Mouse (Mus musculus): ENCODE measurements at regions not wholly inside any gene's neighbourhood (a gene's known extent, or its start where the extent isn't known, plus 50 kb on each side); places are given as distances from the start of the nearest gene placed in this dataset.

- Histone ChIP-seq H3K27ac (ENCODE audit: low read depth, low read length) (no peak overlapping the region), H3K36me3 (ENCODE audit: control insufficient read depth, insufficient read depth, low read length) (no peaks in the 10 kb centered on the region), H3K4me1 (replicated peaks; ENCODE audit: control insufficient read depth, insufficient read depth, low read length) (no peaks in the 10 kb centered on the region), H3K4me3 (ENCODE audit: low read depth, low read length) (no peak overlapping the region), H3K27me3 (replicated peaks; ENCODE audit: control insufficient read depth, insufficient read depth, low read length) (no peaks in the 10 kb centered on the region), H3K4me2 (no peak overlapping the region), H3K9me3 (ENCODE audit: control insufficient read depth, low read length) (no peaks in the 10 kb centered on the region), H3K9ac (ENCODE audit: low read depth, low read length) (no peak overlapping the region)
- no peak for DNase-seq (ENCODE audit: low spot score)
- ATAC-seq (replicated peaks; ENCODE audit: low FRiP score) = no peak
- 78% methylated on average over 3 of the region's 3 CpGs for WGBS
Measured at GRCm38 (mm10) chr5:106199061-106199460, 258.9 kb downstream of the Barhl2 start.

- Histone ChIP-seq H3K27me3 (replicated peaks; ENCODE audit: control insufficient read depth, insufficient read depth, low read length) (no peaks in the 10 kb centered on the region), H3K4me1 (replicated peaks; ENCODE audit: control insufficient read depth, insufficient read depth, low read length) (no peaks in the 10 kb centered on the region), H3K9ac (ENCODE audit: low read depth, low read length) (no peak overlapping the region), H3K27ac (ENCODE audit: low read depth, low read length) (no peak overlapping the region), H3K4me3 (ENCODE audit: low read depth, low read length) (no peak overlapping the region), H3K9me3 (ENCODE audit: control insufficient read depth, low read length) (no peaks in the 10 kb centered on the region), H3K4me2 (no peak overlapping the region), H3K36me3 (ENCODE audit: control insufficient read depth, insufficient read depth, low read length) (no peaks in the 10 kb centered on the region)
- DNase-seq (ENCODE audit: low spot score) = no peak
- ATAC-seq (replicated peaks; ENCODE audit: low FRiP score) = no peak
- 66% methylated on average over 11 of the region's 11 CpGs for WGBS
Measured at GRCm38 (mm10) chr5:106191141-106191540, 266.8 kb downstream of the Barhl2 start.

DNA sequence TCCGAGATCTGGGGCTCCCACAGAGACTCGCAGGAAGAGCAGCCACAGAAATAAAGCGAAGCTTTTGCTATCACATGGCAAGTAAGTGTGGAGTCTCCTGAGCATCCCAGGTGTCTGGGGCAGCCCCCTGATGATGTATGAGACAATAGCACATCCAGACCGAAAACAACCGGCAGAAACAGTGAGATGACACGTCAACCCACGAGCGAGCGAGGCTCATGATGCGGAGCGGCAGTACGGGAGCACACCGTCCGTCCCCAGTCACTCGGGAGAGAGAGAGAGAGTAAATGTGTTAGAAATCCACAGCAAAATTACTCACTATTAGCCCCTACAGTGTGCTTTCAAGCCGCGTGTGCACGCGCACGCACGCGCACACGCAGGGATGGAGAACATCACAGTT lies 276.2 kb downstream of the Barhl2 start:
- Histone ChIP-seq H3K4me2 (no peak overlapping the region), H3K9ac (ENCODE audit: low read depth, low read length) (no peak overlapping the region), H3K9me3 (ENCODE audit: control insufficient read depth, low read length) (no peaks in the 10 kb centered on the region), H3K36me3 (ENCODE audit: control insufficient read depth, insufficient read depth, low read length) (no peaks in the 10 kb centered on the region), H3K4me3 (ENCODE audit: low read depth, low read length) (no peak overlapping the region), H3K27ac (ENCODE audit: low read depth, low read length) (no peak overlapping the region), H3K4me1 (replicated peaks; ENCODE audit: control insufficient read depth, insufficient read depth, low read length) (no peaks in the 10 kb centered on the region), H3K27me3 (replicated peaks; ENCODE audit: control insufficient read depth, insufficient read depth, low read length) (no peaks in the 10 kb centered on the region)
- ATAC-seq (replicated peaks; ENCODE audit: low FRiP score) = no peak
- WGBS = 91% methylated on average over 23 of the region's 23 CpGs
- DNase-seq (ENCODE audit: low spot score) = no peak

DNA sequence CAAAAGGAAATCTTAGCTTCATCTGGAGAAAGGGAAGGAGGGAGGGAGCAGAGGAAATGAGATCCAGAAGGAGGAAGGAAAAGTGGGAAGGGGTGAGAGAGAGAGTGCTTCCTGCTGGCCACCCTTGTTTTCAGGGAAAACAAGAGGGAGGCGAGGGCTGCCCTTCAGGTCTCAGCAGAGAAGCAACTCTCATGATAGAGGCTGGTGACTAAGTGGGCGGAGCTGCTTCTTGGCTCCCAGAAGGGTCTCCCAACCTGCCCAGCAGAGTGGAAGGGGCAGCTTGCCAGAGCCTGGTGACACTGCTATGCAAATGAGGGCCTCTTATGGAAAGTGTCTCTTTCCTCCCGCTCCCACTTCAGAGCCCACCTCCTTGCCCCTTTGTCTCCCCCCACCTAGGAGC lies 285.8 kb downstream of the Barhl2 start:
- H3K4me2 ChIP-seq = no peak overlapping the region
- 19% methylated on average over 3 of the region's 3 CpGs for WGBS

DNA sequence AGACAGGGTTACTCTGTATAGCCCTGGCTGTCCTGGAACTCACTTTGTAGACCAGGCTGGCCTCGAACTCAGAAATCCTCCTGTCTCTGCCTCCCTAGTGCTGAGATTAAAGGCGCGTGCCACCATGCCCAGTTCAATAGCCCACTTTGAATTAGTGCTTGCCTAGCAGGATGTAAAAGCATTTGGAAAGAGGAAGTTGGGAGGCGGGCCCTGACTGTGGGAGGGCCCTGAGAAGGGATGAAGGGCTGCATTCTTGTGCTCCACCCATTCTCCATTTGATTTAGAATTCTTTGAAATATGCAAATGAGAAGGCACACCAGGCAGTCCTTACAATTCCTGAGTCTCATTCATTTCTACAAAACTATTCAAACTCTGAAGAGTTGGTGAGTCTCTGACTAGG lies 287.6 kb downstream of the Barhl2 start:
- Histone ChIP-seq H3K27ac (ENCODE audit: low read depth, low read length) (no peak overlapping the region), H3K36me3 (ENCODE audit: control insufficient read depth, insufficient read depth, low read length) (no peaks in the 10 kb centered on the region), H3K4me1 (replicated peaks; ENCODE audit: control insufficient read depth, insufficient read depth, low read length) (no peaks in the 10 kb centered on the region), H3K4me2 (no peak overlapping the region), H3K27me3 (replicated peaks; ENCODE audit: control insufficient read depth, insufficient read depth, low read length) (no peaks in the 10 kb centered on the region), H3K9ac (ENCODE audit: low read depth, low read length) (no peak overlapping the region), H3K9me3 (ENCODE audit: control insufficient read depth, low read length) (no peaks in the 10 kb centered on the region), H3K4me3 (ENCODE audit: low read depth, low read length) (no peak overlapping the region)
- no peak for ATAC-seq (replicated peaks; ENCODE audit: low FRiP score)
- no peak for DNase-seq (ENCODE audit: low spot score)
- WGBS = 84% methylated on average over 4 of the region's 4 CpGs

More for the DNA sequence above, 285.8 kb downstream of the Barhl2 start:
- no peaks in the 10 kb centered on the region for H3K36me3 ChIP-seq (ENCODE audit: control insufficient read depth, insufficient read depth, low read length)
- H3K9me3 ChIP-seq (ENCODE audit: control insufficient read depth, low read length) = no peaks in the 10 kb centered on the region
- no peak overlapping the region for H3K9ac ChIP-seq (ENCODE audit: low read depth, low read length)
- H3K27ac ChIP-seq (ENCODE audit: low read depth, low read length) = no peak overlapping the region
- no peak for DNase-seq (ENCODE audit: low spot score)
- no peak for ATAC-seq (replicated peaks; ENCODE audit: low FRiP score)
- H3K4me1 ChIP-seq (replicated peaks; ENCODE audit: control insufficient read depth, insufficient read depth, low read length) = no peaks in the 10 kb centered on the region
- H3K4me3 ChIP-seq (ENCODE audit: low read depth, low read length) = no peak overlapping the region
- H3K27me3 ChIP-seq (replicated peaks; ENCODE audit: control insufficient read depth, insufficient read depth, low read length) = no peaks in the 10 kb centered on the region

GRCm38 (mm10) chr5:106167556-106167955 lies 290.4 kb downstream of the Barhl2 start:
- Histone ChIP-seq H3K36me3 (ENCODE audit: control insufficient read depth, insufficient read depth, low read length) (no peaks in the 10 kb centered on the region), H3K4me2 (no peak overlapping the region), H3K4me1 (replicated peaks; ENCODE audit: control insufficient read depth, insufficient read depth, low read length) (no peaks in the 10 kb centered on the region), H3K4me3 (ENCODE audit: low read depth, low read length) (no peak overlapping the region), H3K9me3 (ENCODE audit: control insufficient read depth, low read length) (no peaks in the 10 kb centered on the region), H3K27ac (ENCODE audit: low read depth, low read length) (no peak overlapping the region), H3K27me3 (replicated peaks; ENCODE audit: control insufficient read depth, insufficient read depth, low read length) (no peaks in the 10 kb centered on the region), H3K9ac (ENCODE audit: low read depth, low read length) (no peak overlapping the region)
- no peak for ATAC-seq (replicated peaks; ENCODE audit: low FRiP score)
- WGBS = 83% methylated on average over 11 of the region's 11 CpGs
- no peak for DNase-seq (ENCODE audit: low spot score)

DNA sequence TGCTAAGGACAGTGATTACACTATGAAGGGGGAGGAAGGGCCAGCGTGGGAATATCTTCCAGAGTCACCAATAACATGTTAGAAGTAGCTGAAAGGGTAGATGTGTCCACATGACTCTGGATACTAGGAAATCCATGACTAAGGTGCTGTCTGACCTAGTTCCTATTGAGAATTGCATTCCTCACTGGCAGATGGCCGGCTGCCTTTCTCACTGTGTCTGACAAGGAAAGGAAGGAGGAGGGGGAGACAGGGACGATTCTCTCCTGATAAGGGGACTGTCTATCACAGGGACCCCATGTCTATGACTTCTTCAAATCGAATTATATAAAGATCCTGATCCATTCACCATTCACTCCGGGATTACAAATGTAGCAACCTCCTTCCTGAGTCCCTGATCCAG lies 289.9 kb downstream of the Zfp326 start:
- Histone ChIP-seq H3K27me3 (replicated peaks; ENCODE audit: control insufficient read depth, insufficient read depth, low read length) (no peaks in the 10 kb centered on the region), H3K27ac (ENCODE audit: low read depth, low read length) (no peak overlapping the region), H3K4me2 (no peak overlapping the region), H3K9ac (ENCODE audit: low read depth, low read length) (no peak overlapping the region), H3K4me3 (ENCODE audit: low read depth, low read length) (no peak overlapping the region), H3K4me1 (replicated peaks; ENCODE audit: control insufficient read depth, insufficient read depth, low read length) (no peaks in the 10 kb centered on the region), H3K9me3 (ENCODE audit: control insufficient read depth, low read length) (no peaks in the 10 kb centered on the region), H3K36me3 (ENCODE audit: control insufficient read depth, insufficient read depth, low read length) (no peaks in the 10 kb centered on the region)
- ATAC-seq (replicated peaks; ENCODE audit: low FRiP score) = no peak
- 60% methylated on average over 5 of the region's 5 CpGs for WGBS
- DNase-seq (ENCODE audit: low spot score) = no peak

GRCm38 (mm10) chr5:106164190-106164589 lies 287.8 kb downstream of the Zfp326 start:
- ATAC-seq (replicated peaks; ENCODE audit: low FRiP score) (no peak), DNase-seq (ENCODE audit: low spot score) (no peak)
- H3K4me1 ChIP-seq (replicated peaks; ENCODE audit: control insufficient read depth, insufficient read depth, low read length) = no peaks in the 10 kb centered on the region
- no peak overlapping the region for H3K27ac ChIP-seq (ENCODE audit: low read depth, low read length)
- no peaks in the 10 kb centered on the region for H3K9me3 ChIP-seq (ENCODE audit: control insufficient read depth, low read length)
- H3K9ac ChIP-seq (ENCODE audit: low read depth, low read length) = no peak overlapping the region
- no peaks in the 10 kb centered on the region for H3K36me3 ChIP-seq (ENCODE audit: control insufficient read depth, insufficient read depth, low read length)
- WGBS = 80% methylated on average over 8 of the region's 8 CpGs
- H3K4me2 ChIP-seq = no peak overlapping the region
- H3K27me3 ChIP-seq (replicated peaks; ENCODE audit: control insufficient read depth, insufficient read depth, low read length) = no peaks in the 10 kb centered on the region
- H3K4me3 ChIP-seq (ENCODE audit: low read depth, low read length) = no peak overlapping the region

GRCm38 (mm10) chr5:106162981-106163653 lies 286.8 kb downstream of the Zfp326 start:
- Histone ChIP-seq H3K4me2 (no peak overlapping the region), H3K36me3 (ENCODE audit: control insufficient read depth, insufficient read depth, low read length) (no peaks in the 10 kb centered on the region), H3K9me3 (ENCODE audit: control insufficient read depth, low read length) (no peaks in the 10 kb centered on the region), H3K4me3 (ENCODE audit: low read depth, low read length) (no peak overlapping the region), H3K27me3 (replicated peaks; ENCODE audit: control insufficient read depth, insufficient read depth, low read length) (no peaks in the 10 kb centered on the region), H3K9ac (ENCODE audit: low read depth, low read length) (no peak overlapping the region), H3K27ac (ENCODE audit: low read depth, low read length) (no peak overlapping the region), H3K4me1 (replicated peaks; ENCODE audit: control insufficient read depth, insufficient read depth, low read length) (no peaks in the 10 kb centered on the region)
- ATAC-seq (replicated peaks; ENCODE audit: low FRiP score) (no peak), DNase-seq (ENCODE audit: low spot score) (no peak)
- WGBS = 58% methylated on average over 12 of the region's 12 CpGs

Data from liver, embryonic 11.5 days (tissue).